Mouse (Mus musculus) ES-CJ7 (cell line): ENCODE data around the gene Selenop.
A peak's percentile ranks its signal among the peaks of the same experiment; 100 is the strongest.

ENCODE experiments used
- DNase-seq: peaks from one replicate; pipeline ENCODE4 v3.0.0; 2011; ENCODE audit warnings: low read depth, low spot score

Gene Selenop

GRCm38 (mm10) chr15:3270646-3271077 lies 2.3 kb downstream of the Selenop start:
- DNase-seq: peak; percentile 80

- peak; percentile 16 for DNase-seq
These were observed 2.9 kb downstream of the Selenop start for GRCm38 (mm10) chr15:3271216-3271615.

GRCm38 (mm10) chr15:3273191-3273590 lies 4.8 kb downstream of the Selenop start:
- no peak for DNase-seq

GRCm38 (mm10) chr15:3277391-3277790 lies 9.0 kb downstream of the Selenop start:
- peak; percentile 9 for DNase-seq

GRCm38 (mm10) chr15:3279242-3279641 lies 10.9 kb downstream of the Selenop start:
- DNase-seq: no peak

GRCm38 (mm10) chr15:3281216-3281615 lies 12.9 kb downstream of the Selenop start:
- no peak for DNase-seq

- DNase-seq: no peak
These were observed 13.4 kb downstream of the Selenop start for GRCm38 (mm10) chr15:3281737-3282136.

GRCm38 (mm10) chr15:3286032-3286431 lies 17.7 kb downstream of the Selenop start:
- no peak for DNase-seq

GRCm38 (mm10) chr15:3290435-3290834 lies 22.1 kb downstream of the Selenop start:
- DNase-seq: no peak

GRCm38 (mm10) chr15:3293477-3293876 lies 25.1 kb downstream of the Selenop start:
- no peak for DNase-seq

GRCm38 (mm10) chr15:3295986-3296385 lies 27.6 kb downstream of the Selenop start:
- no peak for DNase-seq

GRCm38 (mm10) chr15:3297615-3298014 lies 29.3 kb downstream of the Selenop start:
- no peak for DNase-seq

- DNase-seq: no peak
These were observed 32.2 kb downstream of the Selenop start for GRCm38 (mm10) chr15:3300361-3301100.

- DNase-seq: no peak
These were observed 35.1 kb downstream of the Selenop start, which contains the start of gene Ccdc152 for GRCm38 (mm10) chr15:3303426-3303825. Gene Ccdc152 (minus strand): TSS chr15:3303526.

GRCm38 (mm10) chr15:3309856-3310255 lies 41.5 kb downstream of the Selenop start:
- no peak for DNase-seq

GRCm38 (mm10) chr15:3312937-3313336 lies 44.6 kb downstream of the Selenop start:
- no peak for DNase-seq

GRCm38 (mm10) chr15:3316617-3317016 lies 48.3 kb downstream of the Selenop start:
- DNase-seq: no peak

GRCm38 (mm10) chr15:3319929-3320328 lies 51.6 kb downstream of the Selenop start:
- peak; percentile 72 for DNase-seq

- DNase-seq: no peak
These were observed 54.7 kb downstream of the Selenop start for GRCm38 (mm10) chr15:3323041-3323440.
